Mouse (Mus musculus): Measurements from ENCODE around the gene Adam33. TPM values are rescaled to one million over a fixed set of nuclear protein-coding genes. Genes with fewer than 3 reads are reported as not detected.
"Not testable (repeated sequence)": the region's sequence is repeated elsewhere in the genome, so short reads cannot be mapped to it uniquely, and the experiment has no call there.

Gene Adam33
- 1 to 10 TPM; 1.0 to 1.4 TPM for total RNA-seq (2021)

- intact Hi-C loops (cut with DNase I), result no loop called here
- DNase-seq, result no peak
These were observed at the start of gene Adam33 for GRCm38 (mm10) chr2:131063404-131063864. Gene Adam33 (minus strand): TSS chr2:131063814.

DNA sequence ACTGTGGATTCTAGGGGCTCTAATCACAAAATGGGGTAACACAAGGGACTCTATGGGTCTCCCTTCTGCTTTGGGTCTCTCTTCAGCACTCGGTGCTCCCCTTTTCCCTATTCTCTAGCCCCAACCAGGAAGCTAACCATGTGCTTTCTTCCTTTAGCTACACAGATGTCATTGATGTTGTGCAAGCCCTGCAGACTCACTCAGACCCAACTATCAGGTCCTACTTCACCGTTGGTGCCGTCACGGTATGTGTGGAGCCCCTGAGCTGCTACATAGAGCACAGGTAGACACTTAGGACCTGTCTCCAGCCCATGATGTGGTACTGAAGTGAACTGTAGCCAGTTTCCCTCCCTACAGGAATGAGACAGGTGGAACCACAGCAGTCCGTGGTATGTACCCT lies 42.4 kb upstream of the Adam33 start:
- intact Hi-C loops (cut with DNase I), result no loop called here
- DNase-seq, result no peak

GRCm38 (mm10) chr2:131105061-131105460 lies 41.4 kb upstream of the Adam33 start:
- DNase-seq; intact Hi-C loops (cut with DNase I): not testable (repeated sequence)

GRCm38 (mm10) chr2:131104021-131104420 lies 40.4 kb upstream of the Adam33 start:
- intact Hi-C loops (cut with DNase I), result no loop called here
- no peak for DNase-seq

GRCm38 (mm10) chr2:131101530-131101929 lies 37.9 kb upstream of the Adam33 start:
- intact Hi-C loops (cut with DNase I), result no loop called here
- no peak for DNase-seq

DNA sequence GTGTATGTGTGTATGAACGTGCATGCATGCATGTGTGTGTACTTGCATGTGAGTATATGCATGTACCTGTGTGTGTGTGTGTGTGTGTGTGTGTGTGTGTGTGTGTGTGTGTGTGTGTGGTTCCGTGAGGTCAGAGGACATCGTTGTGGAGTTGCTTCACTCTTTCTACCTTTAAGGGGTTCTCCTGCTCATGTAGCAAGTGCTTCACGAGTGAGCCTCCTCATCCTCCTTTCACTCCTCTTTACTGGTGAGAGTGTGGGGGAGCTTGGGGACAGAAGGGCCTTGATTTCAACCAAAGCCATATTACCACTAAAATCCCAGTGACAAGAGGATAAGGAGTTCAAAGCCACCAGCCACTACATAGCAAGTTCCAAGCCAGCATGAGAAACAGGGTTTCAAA lies 33.5 kb upstream of the Adam33 start:
- DNase-seq, result no peak
- intact Hi-C loops (cut with DNase I), result no loop called here

GRCm38 (mm10) chr2:131096101-131096795 lies 32.6 kb upstream of the Adam33 start:
- intact Hi-C loops (cut with DNase I), result no loop called here
- no peak for DNase-seq

DNA sequence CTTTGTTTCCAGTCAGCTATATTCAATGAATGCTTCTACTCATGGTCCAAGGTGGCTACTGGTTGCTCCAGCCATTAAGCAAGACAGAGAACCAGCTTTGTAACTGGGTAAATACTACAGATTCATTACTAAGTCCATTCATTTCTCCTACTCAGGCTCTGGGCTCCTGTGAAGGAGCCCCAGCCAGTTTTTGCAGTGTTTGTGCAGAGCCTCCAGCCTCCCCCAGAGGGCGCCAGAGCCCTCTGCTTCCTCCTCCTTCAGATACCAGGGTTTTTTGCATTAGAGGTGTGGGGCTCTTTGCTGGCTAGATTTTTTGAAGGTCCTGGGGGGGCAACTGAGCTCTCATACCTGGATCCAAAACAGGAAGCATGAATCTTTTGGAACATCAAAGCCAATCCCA lies 31.2 kb upstream of the Adam33 start:
- intact Hi-C loops (cut with DNase I), result no loop called here
- DNase-seq, result peak; percentile 69

GRCm38 (mm10) chr2:131093577-131093976 lies 30.0 kb upstream of the Adam33 start:
- intact Hi-C loops (cut with DNase I), result no loop called here
- DNase-seq, result no peak

DNA sequence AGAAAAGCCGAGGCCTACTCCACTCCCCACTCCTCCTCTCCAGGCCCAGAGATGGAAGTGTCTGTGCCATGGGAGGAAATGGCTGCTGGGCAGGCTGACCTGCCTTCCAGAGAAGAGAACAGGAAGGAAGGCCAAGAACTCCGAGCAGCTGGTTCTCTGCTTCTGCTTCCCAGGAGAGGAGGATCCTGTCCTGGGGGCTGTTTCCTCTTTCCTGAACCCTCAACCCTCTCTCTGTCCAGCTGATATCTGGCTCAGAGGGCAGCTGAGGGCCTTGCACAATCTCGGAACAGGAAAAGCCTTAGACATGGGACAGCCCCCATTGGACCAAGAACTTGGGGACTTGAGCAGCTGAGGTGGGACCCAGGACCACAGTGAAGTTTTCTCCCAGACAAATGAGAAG lies 27.2 kb upstream of the Adam33 start:
- intact Hi-C loops (cut with DNase I), result no loop called here
- DNase-seq, result no peak

DNA sequence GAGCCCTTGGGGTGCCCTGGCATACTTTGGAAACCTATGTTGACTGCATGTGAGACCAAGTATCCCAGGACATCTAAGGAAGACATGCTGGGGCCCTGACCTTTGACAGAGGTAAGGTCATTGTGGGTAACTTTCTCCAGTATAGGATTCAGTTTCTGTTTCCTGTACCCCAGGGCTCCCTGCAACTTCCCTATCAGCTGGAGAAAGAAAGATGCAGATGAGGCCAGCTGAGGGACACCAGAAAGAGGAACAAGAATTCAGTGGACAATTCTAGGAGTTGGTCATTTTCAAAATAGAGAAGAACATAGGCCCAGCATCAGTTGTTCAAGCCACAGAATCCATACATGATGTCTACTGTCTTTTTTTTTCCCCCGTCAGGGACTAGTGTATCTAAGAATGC lies 26.0 kb upstream of the Adam33 start:
- intact Hi-C loops (cut with DNase I), result loop anchor here (5.0 kb wide), 1 partner anchor 323 kb away; no protein-coding TSS in a partner anchor
- DNase-seq, result no peak

DNA sequence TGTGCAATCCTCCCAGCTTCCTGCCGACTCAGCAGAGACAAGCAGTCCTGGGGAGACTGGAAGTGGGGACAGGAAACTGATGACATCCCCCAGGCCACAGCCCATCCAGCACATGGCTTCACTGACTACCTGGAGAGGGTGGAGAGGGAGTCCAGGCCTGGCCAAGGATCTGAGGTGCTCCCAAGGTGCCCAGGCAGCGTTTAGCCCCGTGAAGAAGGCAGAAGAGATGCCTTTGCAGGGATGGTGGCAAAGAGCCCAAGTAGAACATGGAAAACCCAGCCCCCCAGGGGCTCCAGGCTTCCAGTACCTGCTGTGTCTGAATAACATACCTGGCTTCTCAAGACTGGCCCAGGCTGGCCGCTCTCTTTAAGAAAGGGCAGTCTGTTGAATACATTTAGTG lies 25.0 kb upstream of the Adam33 start:
- intact Hi-C loops (cut with DNase I), result loop anchor here (5.0 kb wide), 1 partner anchor 324 kb away; no protein-coding TSS in a partner anchor
- no peak for DNase-seq

- DNase-seq, result no peak
- intact Hi-C loops (cut with DNase I), result loop anchor here (5.0 kb wide), 1 partner anchor 325 kb away; no protein-coding TSS in a partner anchor
These were observed 23.2 kb upstream of the Adam33 start, which contains the start of gene Siglec1 for GRCm38 (mm10) chr2:131086667-131087390. Gene Siglec1 (minus strand): TSS chr2:131086765.

- intact Hi-C loops (cut with DNase I), result no loop called here
- DNase-seq, result no peak
These were observed 20.6 kb upstream of the Adam33 start for GRCm38 (mm10) chr2:131084206-131084605.

GRCm38 (mm10) chr2:131080507-131080906 lies 16.9 kb upstream of the Adam33 start:
- intact Hi-C loops (cut with DNase I), result no loop called here
- DNase-seq, result no peak

DNA sequence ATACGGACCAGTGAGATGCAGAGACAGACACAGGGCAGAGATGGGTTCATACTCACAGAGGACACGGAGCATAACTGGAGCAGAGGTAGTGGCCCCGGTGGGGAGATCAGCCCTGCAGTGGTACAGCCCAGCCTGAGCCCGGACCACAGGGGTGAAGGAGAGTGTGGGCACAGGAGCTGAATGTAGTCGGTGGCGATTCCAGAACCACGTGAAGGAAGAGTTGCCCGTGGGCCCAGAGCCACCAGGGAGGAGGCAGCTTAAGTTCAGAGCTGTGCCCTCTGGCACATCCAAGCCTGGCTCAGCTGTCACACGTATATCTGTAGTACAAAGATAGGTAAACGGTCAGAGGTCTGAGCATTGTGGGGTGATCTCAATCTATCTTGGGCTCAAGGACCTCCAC lies 8.9 kb upstream of the Adam33 start:
- DNase-seq, result no peak
- intact Hi-C loops (cut with DNase I), result no loop called here

- DNase-seq, result no peak
These were observed 3.9 kb upstream of the Adam33 start for GRCm38 (mm10) chr2:131067481-131067880.

GRCm38 (mm10) chr2:131066342-131066741 lies 2.7 kb upstream of the Adam33 start:
- DNase-seq, result no peak

More at GRCm38 (mm10) chr2:131067481-131067880, 3.9 kb upstream of the Adam33 start:
- intact Hi-C loops (cut with DNase I), result no loop called here

GRCm38 (mm10) chr2:131061607-131062006 lies 2.0 kb downstream of the Adam33 start:
- intact Hi-C loops (cut with DNase I), result no loop called here
- DNase-seq, result no peak

More at GRCm38 (mm10) chr2:131066342-131066741, 2.7 kb upstream of the Adam33 start:
- intact Hi-C loops (cut with DNase I), result no loop called here

GRCm38 (mm10) chr2:131060784-131061183 lies 2.8 kb downstream of the Adam33 start:
- no peak for DNase-seq
- intact Hi-C loops (cut with DNase I), result no loop called here

- no peak for DNase-seq
- intact Hi-C loops (cut with DNase I), result no loop called here
These were observed 3.7 kb downstream of the Adam33 start for GRCm38 (mm10) chr2:131059781-131060540.
